17 mouse cellular contexts compared by ENCODE assay signal in genomic region chr3:58240775-58241174, GRCm38 (mm10).
"Had no signal": no experiment of that assay in that cellular context is flagged by ENCODE, and none has a peak within 500 bp of the region (broad histone marks: within the 10 kb centered on the region; RNA-seq: fewer than 3 reads in every experiment).

No protein-coding gene starts in this region.

- H3K9me3 ChIP-seq: liver, embryonic 13.5 days; lung, embryonic 15.5 days had no signal

- H3K36me3 ChIP-seq: limb, embryonic 12.5 days; liver, embryonic 13.5 days; lung, embryonic 15.5 days had no signal

- ATAC-seq: inflammation-experienced regulatory T-cells, adult 6 months; intestine, postnatal 0 days; liver, postnatal 0 days; midbrain, embryonic 16.5 days had no signal

- H3K9ac ChIP-seq: limb, embryonic 12.5 days; liver, embryonic 13.5 days; liver, postnatal 0 days; lung, embryonic 15.5 days had no signal

- DNase-seq: kidney, adult 8-10 months; kidney, postnatal 36 days; liver; liver, embryonic 13.5 days; liver, postnatal 0 days; lung, postnatal 14 days; thymus, adult 18-20 months; thymus, postnatal 14 days had no signal

- H3K4me1 ChIP-seq: liver, embryonic 13.5 days; lung, embryonic 15.5 days; megakaryocyte, embryonic 14.5 days had no signal

- H3K27me3 ChIP-seq: limb, embryonic 12.5 days; liver, embryonic 13.5 days; lung, embryonic 15.5 days; megakaryocyte, embryonic 14.5 days had no signal

- H3K4me3 ChIP-seq: limb, embryonic 12.5 days; liver, embryonic 13.5 days; lung, embryonic 15.5 days; megakaryocyte, embryonic 14.5 days had no signal

- H3K4me2 ChIP-seq: limb, embryonic 12.5 days; liver, embryonic 13.5 days; lung, embryonic 15.5 days; midbrain, embryonic 11.5 days had no signal

- H3K27ac ChIP-seq: kidney, postnatal 0 days; limb, embryonic 12.5 days; liver, embryonic 13.5 days; lung, embryonic 15.5 days; macrophage had no signal
